Comparison of ENCODE assay signal across 8 mouse cellular contexts in genomic region chr10:84916810-84917730, GRCm38 (mm10). TPM values are rescaled to one million over a fixed set of nuclear protein-coding genes. Genes with fewer than 3 reads are reported as not detected.
DNase-seq lines count a peak whose midpoint lies in the region; ATAC-seq lines count a peak whose summit lies in the region.

TSS of gene Ric8b (plus strand) at chr10:84917616.

- no peaks in the 10 kb centered on the region for H3K9me3 ChIP-seq in forebrain, embryonic 14.5 days (replicated peaks; ENCODE audit: control insufficient read depth, low read length)
- no peaks in the 10 kb centered on the region for H3K9me3 ChIP-seq in neural tube, embryonic 15.5 days (replicated peaks)

- H3K36me3 ChIP-seq in forebrain, embryonic 14.5 days (ENCODE audit: control insufficient read depth, insufficient read depth, low read length), result no peaks in the 10 kb centered on the region
- no peaks in the 10 kb centered on the region for H3K36me3 ChIP-seq in neural tube, embryonic 15.5 days

- DNase-seq in ES-CJ7 (ENCODE audit: low read depth, low spot score), result peak; percentile 99
- peak; percentile 96 for DNase-seq in cerebellum, adult 11 months
- peak; percentile 100 for DNase-seq in forebrain, embryonic 14.5 days (ENCODE audit: low spot score)
- DNase-seq in heart, postnatal 14 days, result peak; percentile 95 to 97
- DNase-seq in layer of hippocampus, adult 11-12 months (ENCODE audit: low spot score), result peak; percentile 95
- peak; percentile 97 for DNase-seq in lung, adult 18-20 months
- DNase-seq in testis, postnatal 14 days (ENCODE audit: low spot score), result peak; percentile 97

- peak within 1 kb of the TSS; percentile 89 for H3K9ac ChIP-seq in forebrain, embryonic 14.5 days (ENCODE audit: low read length)
- peak within 1 kb of the TSS; percentile 93 for H3K9ac ChIP-seq in neural tube, embryonic 15.5 days (replicated peaks)

- H3K4me2 ChIP-seq in forebrain, embryonic 14.5 days (ENCODE audit: low read length), result peak within 1 kb of the TSS; percentile 85
- H3K4me2 ChIP-seq in neural tube, embryonic 15.5 days, result peak within 1 kb of the TSS; percentile 65

- peak within 1 kb of the TSS; percentile 80 for H3K4me3 ChIP-seq in forebrain, embryonic 14.5 days (ENCODE audit: low read depth, low read length)
- H3K4me3 ChIP-seq in neural tube, embryonic 15.5 days (replicated peaks), result peak within 1 kb of the TSS; percentile 74

- under 1% methylated on average over 46 of the region's 51 CpGs for WGBS in forebrain, embryonic 14.5 days
- WGBS in neural tube, embryonic 15.5 days, result under 1% methylated on average over 39 of the region's 51 CpGs

- intact Hi-C loops in heart, postnatal 14 days (cut with DNase I), result loop anchor here (5.0 to 10.0 kb wide), 2 partner anchors 50 to 272 kb away; no protein-coding TSS in a partner anchor

- ATAC-seq in forebrain, embryonic 14.5 days, result peak; percentile 97
- peak; percentile 96 for ATAC-seq in neural tube, embryonic 15.5 days (ENCODE audit: low FRiP score)

- H3K27ac ChIP-seq in forebrain, embryonic 14.5 days (ENCODE audit: low read depth, low read length), result peak within 1 kb of the TSS; percentile 97
- H3K27ac ChIP-seq in neural tube, embryonic 15.5 days (replicated peaks), result peak within 1 kb of the TSS; percentile 100

- peaks cover 9% of the 10 kb centered on the region; the same call in 1 of the 2 replicates for H3K4me1 ChIP-seq in forebrain, embryonic 14.5 days (ENCODE audit: control insufficient read depth, insufficient read depth, low read length)
- H3K4me1 ChIP-seq in neural tube, embryonic 15.5 days, result peaks cover 30% of the 10 kb centered on the region

- no peaks in the 10 kb centered on the region for H3K27me3 ChIP-seq in forebrain, embryonic 14.5 days (replicated peaks; ENCODE audit: control insufficient read depth, insufficient read depth, low read length)
- no peaks in the 10 kb centered on the region for H3K27me3 ChIP-seq in neural tube, embryonic 15.5 days (replicated peaks)

RNA-seq across cellular contexts. Expression of gene Ric8b, which starts in this region (rescaled TPM):
- polyA plus RNA-seq in forebrain, embryonic 14.5 days (2014; fragmentation: Nextera tagmentation; extraction: Ambion mirVana), result 31.2 and 36.8 TPM in 2 replicates
- total RNA-seq in heart, postnatal 14 days (2021), result 10 to 100 TPM; 25.4 to 26.4 TPM
- polyA plus RNA-seq in neural tube, embryonic 15.5 days (2015; fragmentation: Nextera tagmentation; extraction: Ambion mirVana), result 42.9 and 44.0 TPM in 2 replicates

Comparison
In these comparisons a context has a peak if more than half of its experiments do, and no peak if none do; other contexts are left out.
1. Peak in every context shown above with its lines: DNase-seq, ATAC-seq, H3K4me3 ChIP-seq and H3K27ac ChIP-seq.